Mouse (Mus musculus) spleen, postnatal 4 days (tissue): ENCODE results near the gene Sypl2.

ENCODE experiments used
- DNase-seq, 2 experiments: peaks; one replicate each; pipeline ENCODE4 v3.0.0; 2022; ENCODE audit warnings: low spot score in 2 of 2

Gene Sypl2

DNA sequence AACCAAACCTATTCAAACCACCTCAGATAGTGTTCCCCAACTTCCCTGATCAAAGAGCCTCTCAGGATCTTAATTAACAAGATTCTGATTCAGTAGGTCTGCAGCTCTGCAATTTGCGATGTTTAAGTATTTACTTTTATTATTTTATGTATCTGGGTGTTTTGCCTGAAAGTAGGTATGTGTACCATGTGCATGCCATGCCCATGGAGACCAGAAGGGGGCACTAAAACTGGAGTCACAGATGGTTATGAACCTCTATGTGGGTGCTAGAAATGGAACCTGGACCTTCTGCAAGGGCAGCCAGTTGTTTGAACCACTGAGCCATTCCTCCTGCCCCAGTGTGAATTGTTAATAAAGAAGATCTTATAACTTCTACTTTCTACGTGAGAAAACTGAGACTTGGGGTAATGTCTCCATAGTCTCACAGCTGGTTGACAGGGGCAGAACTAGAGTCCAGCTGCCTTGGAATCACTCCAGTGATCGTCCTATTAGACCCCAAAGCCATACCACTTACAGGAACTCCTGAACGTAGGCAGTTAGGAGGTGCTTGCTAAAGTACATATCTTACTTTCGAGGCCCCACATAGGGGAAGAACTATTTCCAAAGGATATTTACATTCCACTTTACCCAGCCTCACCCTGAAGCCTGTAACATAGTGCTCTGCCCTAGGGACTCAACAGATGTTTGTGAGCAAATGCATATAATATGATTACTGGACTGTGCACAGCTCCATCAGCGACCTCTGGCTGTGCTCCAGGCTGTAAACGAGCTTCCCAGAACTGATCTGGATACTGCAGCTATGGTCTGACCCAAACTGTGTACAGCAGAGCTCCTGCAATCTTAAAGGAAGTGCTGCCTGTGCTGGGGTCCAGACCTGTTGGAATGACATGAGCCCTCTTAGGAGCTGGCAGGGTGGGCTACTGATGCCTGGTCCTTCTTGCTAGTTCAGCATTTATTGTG is 47.4 kb downstream of the Sypl2 start:
- no peak for DNase-seq

DNA sequence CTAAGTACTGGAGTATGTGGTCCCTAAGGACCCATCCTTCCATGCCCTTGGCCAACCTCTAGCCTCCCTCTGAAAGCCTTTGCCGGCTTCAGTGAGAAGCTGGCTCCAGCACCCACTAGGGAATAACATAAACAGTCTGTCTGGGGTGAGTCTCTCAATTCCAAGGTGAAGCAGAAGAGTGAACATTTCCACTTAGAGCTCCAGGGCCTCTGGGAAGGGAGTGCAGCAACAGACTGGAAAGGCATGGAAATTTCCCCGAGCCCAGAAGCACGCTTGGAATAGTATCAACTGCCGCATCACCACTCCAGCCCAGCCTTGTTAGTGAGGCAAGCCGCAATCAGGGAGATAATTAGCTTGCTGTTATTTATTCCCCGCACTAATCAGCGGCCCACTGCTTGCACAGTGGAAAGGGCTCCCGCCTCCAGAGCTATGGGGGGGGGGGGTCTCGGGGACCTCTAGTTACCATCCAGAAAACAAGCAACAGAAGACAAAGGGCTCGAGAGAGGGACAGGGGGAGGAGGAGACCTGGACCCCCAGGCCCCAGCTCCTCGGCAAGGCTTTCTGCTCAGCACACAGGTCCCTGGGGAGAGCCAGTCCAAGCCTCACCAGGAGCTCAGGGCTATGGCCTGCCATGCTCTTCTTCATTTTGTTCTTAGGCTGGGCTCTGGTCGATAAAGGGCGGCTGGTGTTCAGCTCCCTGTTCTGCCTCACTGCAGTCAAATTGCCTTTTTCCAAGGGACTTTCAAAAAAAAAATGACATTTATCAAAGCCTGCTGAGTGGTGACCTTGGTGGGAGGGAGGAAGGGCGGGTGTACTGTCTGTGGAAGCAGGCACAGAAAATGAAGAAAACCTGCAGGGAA is 51.5 kb downstream of the Sypl2 start:
- DNase-seq: no peak

DNA sequence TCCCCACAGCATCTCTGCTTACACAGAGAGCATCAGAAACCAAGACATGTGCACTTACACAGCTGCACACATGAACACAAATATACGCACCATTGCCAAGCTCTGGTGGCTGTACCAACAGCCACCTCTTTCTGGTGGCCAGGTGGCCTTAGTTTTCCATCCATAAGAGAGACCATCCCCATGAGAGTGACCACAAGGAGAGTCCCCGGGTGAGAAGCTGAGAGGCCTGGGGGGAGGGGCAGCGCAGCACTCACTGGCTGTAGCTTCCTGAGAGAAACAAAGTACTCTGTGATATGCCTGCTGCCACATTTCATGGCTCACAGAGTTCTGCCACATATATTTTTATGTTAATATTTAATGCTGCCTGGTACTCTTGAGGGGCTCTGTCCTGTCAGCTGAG is 57.2 kb downstream of the Sypl2 start:
- no peak for DNase-seq

DNA sequence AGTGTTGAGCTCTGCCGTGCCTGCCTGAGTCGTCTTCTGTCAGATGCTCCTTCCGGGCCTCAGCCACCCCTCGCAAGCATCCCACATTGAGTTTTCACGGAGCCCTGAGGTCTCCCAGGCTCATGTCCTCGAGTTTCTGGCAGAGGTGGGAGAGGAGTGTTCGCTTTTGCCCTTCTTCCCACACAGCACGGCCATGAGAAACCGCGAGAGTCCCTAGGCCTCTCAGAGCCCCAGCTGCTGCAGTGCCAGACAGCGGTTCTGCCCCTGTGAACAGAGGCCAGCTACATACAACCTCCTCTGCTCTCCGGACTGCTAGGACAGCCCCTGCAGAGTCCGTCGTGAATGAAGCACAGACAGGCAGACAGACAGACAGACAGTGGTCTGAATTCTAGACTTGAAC is 58.9 kb downstream of the Sypl2 start:
- no peak for DNase-seq

DNA sequence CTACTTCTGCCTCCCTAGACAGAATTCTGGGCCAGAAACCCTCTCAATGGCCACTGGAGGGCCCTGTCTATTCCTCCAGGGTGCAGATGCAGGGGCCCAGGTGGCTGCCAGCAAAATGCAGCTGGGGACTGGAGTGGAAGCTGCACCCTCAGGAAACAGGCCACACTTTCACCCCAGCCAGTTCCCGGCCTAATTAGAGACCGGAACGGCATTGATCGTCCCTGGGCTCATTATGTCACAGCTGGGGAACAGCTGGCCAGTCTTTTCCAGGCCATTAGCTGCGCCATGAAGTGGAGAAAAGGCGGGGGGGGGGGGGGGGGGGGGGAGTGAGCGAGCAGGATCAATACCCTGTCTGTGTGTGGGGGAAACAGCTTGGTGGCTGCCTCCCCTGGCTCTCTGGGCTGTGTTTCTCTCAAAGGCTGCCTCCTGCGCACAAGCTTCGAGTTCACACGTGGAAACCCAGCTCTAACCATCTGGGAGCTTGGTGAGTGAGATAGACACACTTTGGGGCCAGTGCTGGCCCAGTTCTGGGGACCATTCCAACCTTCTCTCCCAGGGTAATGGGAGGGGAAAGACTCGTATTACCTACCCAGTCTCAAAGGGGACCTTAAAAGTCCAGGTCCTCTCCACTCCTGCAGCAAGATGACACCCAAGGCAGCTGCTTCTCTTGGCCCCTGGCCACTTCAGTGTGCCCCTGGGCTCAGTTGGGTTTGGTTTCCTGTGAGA is 59.8 kb downstream of the Sypl2 start:
- DNase-seq: no peak

DNA sequence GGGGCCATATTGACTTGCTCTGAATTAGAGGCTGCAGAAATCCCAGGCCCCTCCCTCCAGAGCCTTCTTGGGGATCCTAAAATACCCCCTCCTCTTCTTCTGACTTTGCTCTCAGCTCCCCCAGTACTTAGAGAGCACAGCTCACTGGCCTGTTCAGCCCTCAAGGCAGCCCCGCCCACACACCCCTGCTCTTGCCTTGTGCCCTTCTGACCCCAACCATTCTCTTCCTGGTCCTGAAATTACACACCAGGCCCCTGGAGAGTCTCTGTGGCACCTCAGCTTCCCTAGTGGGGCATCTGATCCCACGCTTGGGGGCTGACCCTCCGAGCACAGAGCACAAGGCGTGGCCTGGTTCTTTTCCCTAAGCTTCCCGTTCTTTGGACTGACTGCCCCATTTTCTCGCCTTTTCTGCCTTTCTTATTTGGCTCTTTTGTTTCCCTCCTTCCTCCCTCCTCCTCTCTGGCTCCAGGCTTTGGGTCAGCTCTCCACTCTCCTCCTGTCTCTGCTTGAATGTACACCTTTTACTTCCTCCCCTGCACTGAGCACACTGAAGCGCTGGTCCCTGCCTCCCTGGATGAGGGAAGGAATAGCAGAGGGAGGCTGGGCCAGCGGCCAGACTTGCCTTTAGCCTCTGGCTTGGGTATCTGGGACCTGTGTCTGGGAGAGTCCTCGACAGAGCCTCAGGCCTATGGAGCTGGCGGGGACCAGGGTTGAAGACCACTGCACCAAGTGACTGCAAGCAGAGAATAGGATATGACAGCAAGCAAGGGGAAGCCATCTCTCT is 60.7 kb downstream of the Sypl2 start:
- no peak for DNase-seq

DNA sequence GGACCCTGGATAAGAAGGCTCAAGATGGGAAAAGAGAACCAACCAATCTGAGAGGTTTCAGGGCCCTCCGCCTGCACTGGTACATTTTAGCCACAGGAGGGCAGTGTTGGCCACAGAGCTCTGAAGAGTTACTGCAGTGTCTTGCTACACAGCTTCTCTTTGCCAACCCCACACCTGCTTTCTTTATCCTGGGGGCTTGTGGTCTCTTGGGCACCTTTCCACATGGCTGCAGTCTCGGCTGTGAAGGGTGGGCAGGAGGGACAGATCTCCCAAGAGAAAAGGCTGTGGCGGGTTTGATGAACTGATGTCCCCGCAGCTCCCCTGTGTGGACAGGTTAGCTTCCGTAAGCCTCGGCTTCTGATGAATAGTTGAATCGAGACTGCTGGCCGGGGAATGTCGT is 61.6 kb downstream of the Sypl2 start:
- peak; percentile 72 to 89 for DNase-seq

DNA sequence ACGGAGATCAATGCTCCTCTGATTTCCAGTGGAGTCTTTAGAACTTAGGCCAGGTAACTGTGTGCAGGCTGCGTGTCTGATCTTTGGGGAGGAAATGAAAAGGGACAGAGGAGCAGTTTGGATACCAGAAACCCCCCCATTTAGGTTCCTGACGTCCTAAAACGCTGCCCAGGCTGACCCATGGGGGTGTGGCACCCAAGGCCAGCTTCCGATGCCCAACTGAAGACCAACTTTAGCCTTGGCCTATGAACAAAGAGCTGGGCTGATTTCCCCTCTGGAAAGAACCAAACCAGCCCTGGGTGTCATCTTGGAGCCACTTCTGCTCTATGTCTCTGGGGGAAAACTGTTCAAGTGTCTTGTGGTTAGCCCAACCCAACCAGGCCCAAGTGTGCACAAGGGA is 62.4 kb downstream of the Sypl2 start:
- DNase-seq: no peak
